Mouse (Mus musculus): Measurements from ENCODE around the gene Ptprd.

The Ptprd gene

DNA sequence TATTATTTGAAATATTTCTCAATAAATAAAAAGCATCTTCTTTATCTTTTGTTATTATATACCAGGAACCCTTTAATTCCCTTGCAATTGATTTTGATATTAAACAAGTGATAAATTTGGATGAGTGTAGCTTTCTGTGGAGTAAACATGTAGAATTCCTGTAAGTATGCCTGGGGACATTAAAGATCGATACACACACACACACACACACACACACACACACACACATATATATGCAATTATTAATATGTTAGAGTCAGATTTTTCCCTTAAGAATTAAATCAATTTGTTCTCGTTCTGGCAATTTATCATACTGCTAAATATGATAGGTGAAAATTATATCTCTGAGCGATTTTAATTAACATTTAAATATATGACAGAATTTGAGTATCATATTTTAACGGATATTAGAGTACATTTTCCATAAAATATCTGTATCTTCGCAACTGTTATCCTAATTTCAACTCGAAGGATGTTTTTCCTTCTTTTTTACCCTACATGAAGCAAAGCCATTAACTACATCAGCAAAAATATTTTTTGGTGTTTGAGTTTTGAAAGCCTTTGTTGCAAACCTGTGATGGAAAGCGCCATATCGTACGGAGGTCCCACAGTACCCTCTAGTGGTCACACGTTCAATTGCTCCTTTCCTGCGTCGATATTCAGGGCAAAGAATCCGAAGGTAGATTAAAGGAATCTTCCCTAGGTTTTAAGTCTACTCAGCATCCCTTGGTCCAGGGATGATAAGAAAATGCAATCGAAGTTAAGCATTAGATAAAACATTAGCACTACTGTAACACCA, 653.2 kb downstream of the Ptprd start:
- peak; percentile 62 for DNase-seq (ENCODE audit: low read depth, low spot score)

DNA sequence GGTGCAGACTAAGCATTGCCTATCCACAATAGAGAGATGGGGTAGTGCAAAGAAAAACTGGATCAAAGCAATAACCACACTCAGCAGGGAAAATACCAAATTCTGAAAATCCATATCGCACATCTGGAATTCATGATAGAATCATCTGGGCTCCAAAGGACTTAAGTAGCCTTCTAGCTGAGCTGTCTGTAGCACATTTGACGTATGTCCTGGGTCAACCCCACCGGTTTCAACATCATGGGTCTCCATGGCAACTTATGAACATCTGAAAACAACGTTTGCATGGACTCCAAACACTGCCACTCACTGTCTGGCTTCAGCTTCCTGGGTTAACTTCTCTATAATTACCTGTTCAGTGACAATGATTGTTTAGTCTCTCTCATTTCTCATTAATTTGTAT, 655.9 kb downstream of the Ptprd start:
- no peak for DNase-seq (ENCODE audit: low read depth, low spot score)

DNA sequence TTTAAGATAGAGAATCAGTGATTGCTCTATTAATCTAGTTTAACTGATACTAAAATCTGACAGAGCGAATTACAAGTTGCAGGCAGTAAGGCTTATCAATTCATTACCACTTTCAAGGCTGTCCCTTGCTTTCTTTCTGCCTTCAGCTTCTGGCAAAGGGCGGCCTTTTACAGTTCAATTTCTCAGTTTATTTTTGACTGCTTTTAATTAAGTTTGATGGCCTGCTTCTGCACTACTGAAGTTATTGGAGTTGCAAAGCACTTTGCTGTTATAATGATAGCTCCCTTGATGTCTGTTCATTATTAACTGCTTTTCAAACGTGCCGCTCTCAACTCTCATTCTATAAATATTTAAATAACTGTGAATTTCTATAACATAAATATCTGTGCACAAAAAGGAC, 673.9 kb downstream of the Ptprd start:
- no peak for DNase-seq (ENCODE audit: low read depth, low spot score)

DNA sequence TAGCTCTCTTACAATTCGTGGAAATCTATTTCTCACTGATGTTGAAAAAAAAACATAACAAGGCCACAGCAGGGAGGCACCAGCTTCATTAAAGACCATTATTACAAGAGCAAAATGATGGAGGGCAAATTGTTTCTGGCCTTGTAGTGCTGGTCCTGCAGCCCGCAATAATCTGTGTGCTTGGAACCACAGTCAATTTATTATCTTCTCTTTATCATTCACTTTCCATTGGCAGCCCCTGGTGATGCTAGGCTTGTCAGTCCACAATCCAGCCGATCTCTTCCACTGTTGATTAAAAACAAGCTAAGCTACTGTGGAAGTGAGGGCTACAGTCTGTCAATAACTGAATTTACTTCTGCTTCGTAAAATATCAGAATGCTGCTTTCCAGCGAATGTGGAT, 674.4 kb downstream of the Ptprd start:
- no peak for DNase-seq (ENCODE audit: low read depth, low spot score)

DNA sequence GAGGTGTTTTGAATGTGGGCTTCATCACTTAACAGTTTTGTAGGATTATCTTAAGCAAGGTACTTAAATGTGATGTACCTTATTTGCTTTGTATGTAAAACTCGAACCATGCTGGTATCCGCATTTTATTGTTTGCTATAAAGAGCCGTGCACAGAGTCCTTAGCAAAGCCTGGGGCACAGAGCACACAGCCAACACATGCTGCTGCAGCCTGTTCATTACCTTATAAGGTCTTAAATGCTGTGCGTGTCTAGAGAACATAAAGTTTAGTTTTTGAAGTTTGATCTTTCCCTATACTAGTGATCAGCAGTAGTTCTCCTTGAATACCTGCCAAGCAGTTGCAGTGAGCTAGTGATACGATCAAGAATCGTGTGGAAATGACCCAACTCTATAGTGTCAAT, 676.2 kb downstream of the Ptprd start:
- DNase-seq (ENCODE audit: low read depth, low spot score), result no peak

DNA sequence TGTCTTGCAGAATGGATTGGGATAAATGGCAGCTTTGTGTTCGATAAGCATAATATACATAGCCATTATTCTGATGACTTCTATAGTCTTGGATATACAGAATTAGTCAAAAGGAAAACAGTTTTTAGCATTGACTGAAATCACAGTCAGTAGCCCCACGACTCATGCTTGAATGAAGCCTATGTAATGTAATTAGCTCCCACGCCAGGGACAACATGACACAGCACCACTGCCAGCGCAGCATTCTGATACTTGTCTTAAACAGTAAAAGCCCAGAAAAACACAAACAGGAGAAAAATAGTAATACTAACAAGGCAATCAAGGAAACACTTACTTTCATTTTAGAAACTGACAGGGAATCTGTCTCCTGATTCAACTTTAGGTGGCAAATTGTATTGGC, 677.2 kb downstream of the Ptprd start:
- no peak for DNase-seq (ENCODE audit: low read depth, low spot score)

DNA sequence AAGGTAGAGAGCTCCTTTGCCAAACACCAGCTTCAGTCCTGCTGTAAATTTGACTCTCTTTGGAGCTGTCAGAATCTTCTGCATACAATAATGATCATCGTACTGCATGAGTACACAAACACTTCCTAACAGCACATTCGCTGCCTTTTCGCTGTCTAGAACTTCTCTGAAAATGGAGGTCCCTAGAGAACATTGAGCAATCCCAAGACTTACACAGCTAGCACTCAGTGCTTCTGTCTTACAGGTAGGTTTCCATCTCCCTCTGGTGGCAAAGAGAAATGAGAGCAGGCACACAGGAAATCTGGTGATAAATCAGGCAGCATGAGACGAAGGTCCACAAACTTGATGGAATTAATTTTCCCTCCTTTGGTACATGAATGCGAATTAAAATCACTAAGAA, 692.6 kb downstream of the Ptprd start:
- peak; percentile 37 for DNase-seq (ENCODE audit: low read depth, low spot score)

DNA sequence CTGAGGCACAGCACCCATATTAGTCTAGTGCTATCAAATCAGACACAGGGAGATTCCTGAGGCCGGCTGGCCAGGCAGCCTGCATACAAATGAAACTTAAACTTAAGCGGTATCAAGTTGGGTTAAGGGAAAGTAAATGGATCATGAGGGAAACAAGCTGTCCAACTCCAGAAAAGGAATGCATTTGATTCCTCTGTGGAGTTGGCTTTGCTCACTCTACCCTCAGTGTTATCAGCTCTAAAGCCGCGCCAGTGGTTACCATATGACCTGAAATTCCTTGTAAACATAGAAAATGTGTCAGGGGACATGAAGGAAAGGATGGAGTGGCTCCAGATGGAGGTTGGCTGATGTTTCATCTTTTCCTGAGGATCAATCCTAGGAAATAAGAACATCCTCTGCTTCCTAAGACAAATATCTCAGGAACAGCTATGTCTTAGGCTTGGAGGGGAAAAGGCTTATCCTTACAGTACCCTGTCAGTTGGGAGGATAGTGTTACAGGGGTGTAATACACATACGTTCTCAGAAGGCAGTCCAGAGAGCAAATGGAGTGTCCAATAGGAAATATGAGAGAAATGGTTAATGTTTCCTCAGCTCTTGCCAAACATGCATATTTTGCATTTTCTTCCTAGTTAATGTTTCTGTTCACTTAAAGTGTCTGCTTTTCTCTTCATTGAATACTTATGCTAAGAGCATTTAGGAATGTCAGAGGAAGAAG, 697.7 kb downstream of the Ptprd start:
- DNase-seq (ENCODE audit: low read depth, low spot score), result no peak

DNA sequence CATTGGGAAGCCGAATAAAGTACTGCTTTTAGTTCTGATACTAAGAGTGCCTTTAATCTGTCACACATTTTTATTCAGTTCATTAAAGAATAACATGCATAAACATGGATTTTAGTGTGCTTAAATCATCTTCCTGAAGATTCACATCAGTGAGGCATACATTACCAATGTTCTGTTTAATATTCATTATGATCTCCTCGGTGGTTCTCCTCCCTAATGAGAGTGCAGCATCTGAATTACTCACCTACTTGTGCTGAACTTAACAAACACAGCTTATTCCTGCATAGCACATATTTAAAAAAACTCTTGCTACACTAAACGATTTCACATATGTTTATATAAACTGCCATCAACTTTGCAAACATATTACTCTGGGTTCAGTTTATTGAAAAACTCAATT, 698.7 kb downstream of the Ptprd start:
- no peak for DNase-seq (ENCODE audit: low read depth, low spot score)

DNA sequence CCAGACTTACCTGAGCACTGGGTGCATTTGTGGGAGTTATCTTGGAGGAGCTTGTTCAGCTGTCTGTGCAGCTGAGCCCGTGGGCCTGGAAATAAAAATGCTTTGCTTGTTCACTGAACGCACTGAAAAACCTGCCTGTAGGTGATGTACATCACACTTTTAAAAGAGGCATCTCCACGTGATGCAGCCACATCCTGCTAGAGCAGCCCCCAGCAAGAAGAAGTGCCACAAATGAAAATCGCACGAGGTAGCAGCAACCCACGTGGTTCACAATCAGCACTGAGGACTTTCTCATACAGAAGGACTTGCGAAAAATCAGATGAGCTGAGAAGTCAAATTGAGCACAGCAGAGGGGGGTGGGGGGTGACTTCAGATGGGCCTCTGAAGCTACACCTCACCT, 757.7 kb downstream of the Ptprd start:
- DNase-seq (ENCODE audit: low read depth, low spot score), result no peak

DNA sequence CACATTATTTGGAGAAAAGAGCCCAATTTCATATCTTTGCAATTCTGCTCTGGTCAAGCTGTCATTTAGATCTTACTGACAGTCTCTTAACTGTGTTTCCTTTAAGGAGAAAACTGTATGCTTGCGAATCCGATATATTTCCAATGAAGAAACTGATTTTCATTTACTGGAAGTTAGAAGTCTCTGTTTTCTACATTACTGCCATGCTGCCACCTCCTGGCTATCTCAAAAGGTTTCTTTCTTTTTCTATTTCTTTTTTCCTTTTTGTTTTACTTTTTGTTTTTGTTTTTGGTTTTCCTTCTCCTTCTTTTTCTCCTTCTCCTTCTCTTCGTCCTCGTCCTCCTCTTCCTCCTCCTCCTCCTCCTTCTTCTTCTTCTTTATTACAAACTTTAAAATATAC, 812.6 kb downstream of the Ptprd start:
- no peak for DNase-seq (ENCODE audit: low read depth, low spot score)

DNA sequence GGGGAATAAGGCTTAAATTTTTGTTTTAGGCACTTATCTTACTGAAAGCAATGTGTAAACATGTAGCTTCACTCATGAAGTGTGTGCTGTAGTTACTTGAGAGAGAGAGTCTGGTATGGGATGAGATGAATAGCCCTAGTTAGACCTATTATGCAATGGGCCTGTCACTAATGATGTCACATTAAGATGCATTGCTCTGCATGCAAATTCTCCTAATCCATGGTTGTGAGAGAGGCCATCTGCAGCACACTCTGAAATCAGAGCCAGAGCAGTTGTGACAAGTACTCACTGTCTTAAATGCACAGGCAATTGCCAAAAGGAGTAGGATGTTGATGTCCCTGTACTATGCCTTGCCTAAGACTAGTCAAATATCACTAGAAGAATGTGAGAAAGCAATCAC, 850.0 kb downstream of the Ptprd start:
- no peak for DNase-seq (ENCODE audit: low read depth, low spot score)

DNA sequence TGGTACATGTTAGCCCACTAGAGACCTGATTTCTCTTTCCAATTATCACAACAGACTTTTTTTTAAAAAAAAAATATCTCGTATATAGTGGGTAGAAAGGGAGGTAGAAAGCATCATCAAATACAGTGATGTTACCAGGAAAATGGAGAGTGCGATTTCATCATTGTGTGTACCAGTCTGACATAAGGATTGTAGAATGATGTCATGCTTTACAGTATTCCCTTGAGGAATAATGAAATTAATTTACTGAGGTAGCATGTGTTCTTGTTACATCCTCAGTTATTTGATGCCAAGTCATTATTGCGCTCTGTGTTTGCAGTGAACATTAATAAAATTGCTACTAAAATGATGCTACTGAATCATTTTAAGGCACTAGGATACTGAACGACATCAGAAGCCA, 884.6 kb downstream of the Ptprd start:
- no peak for DNase-seq (ENCODE audit: low read depth, low spot score)

DNA sequence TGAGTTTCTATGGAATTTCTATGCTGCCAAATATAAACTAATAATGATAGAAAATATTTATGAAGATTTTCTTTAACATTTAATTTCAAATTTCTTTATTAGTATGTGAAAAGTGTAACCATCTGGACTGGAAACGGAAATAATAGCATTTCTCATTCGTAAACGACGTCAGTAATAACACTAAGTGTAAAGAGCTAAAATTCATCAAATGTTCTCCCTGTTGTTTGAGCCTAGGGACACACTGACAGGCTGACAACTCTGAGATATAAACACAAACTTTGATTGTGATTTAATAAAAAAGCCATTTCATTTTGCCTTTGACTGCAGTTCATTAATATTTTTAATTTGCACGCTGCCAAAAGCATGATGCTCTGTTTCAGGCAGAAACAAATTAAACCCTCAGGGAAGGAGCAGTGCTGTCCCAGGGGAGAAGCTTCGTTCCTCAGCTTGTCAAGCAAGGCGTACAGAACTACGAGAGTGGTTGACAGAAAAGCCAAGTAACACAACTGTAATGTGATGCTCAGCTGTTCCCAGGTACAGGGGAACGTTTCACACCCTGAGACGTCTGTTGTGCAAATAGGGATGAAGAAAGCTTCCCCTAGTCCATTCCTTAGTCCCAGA, 894.6 kb downstream of the Ptprd start:
- no peak for DNase-seq (ENCODE audit: low read depth, low spot score)

DNA sequence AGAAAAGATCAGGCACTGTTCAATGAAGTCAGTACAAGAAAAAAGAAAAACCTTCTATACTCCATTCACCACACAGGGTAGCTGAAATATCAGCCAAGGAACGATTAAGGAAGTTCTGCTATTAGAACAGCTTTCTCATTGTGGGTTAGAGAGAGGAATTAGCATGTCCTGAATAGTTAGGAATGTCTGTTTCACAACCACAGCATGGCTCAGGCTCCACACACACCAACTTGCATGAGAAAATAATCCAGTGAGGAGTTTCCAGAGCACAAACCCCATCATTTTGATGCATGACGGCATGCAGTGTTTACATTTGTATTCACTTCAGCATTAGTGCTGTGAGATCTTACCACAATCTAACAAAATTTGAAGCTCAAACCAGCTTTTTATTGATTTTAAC, 895.1 kb downstream of the Ptprd start:
- DNase-seq (ENCODE audit: low read depth, low spot score), result no peak

DNA sequence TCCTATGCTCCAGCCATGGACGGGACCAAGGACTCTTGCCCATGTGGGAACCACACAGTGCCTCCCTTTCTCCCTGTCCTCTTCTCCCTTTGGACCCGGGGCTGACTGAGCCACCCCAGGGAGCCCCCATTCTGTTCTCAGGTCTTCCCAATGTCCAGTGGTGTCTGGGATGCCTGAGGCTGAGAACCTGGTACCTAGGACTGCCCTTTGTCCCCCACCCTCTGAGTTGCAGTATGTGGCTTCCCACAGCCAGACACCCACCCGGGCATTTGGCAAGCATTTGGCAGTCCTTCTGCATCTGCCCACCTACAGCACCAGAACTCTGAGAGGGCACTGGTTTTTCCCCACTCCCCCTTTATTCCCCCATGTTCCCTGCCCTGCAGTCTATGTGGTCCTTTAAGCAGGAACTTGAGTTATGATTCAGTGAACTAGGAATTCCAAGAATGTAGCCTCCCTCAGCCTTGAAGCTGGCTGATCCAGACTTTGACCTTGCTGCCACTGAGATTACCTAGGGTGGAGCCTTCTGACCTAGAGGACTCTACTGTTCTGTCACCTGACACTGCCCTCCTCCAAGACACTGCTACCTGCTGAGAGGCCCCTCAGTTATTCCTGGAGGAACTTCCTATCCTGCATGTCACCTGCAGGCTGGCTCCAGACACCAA, 901.5 kb downstream of the Ptprd start:
- peak; percentile 4 for DNase-seq (ENCODE audit: low read depth, low spot score)

DNA sequence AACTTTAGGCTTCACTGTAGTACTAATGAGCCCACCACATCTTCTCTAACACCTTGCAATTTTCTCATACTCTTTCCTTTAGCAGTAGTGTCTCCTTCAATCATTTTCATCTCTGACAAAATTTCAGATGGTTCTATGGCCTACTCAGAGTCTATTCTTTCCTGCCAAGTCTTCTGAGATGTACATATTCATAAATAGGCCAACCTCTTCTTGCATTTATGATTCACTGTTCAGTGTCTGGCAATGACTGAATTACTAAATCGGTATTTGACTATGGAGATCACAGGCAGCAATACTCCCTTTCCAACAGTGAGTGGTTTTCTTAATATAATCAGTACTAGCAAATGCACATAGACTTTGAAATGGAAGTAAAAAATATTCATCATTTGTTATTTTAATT, 928.3 kb downstream of the Ptprd start:
- no peak for DNase-seq (ENCODE audit: low read depth, low spot score)

DNA sequence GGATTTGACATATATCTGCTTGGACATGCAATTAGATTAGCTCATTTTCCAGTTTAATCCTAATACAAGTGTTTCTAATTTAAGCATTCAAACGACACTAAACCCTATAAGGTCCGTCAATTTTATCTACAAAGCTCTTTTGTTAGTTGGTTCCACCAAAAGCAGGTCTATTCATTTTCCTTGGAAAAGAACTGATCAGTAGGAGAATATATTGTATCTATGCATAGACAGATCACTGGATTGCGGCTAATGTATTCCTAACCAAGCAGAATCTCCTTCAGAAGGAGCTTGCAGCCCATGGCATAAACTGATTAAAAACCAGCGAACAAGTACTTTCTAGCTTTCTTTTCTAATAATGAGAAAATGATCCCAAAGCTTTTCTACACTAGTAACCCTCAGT, 933.8 kb downstream of the Ptprd start:
- DNase-seq (ENCODE audit: low read depth, low spot score), result no peak

DNA sequence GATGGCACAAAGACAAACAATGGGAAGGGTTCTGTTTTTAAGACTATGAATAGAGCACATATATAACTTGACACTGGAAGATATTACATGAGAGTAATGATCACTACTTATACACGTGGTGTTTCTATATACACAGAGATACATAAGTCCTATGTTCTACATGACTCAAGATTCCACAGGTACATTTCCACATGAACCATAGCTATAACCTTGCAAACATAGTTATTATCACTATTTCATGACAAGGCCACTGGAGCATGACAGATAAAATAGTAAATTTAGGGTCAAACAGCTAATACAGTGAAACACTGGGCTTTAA, 951.8 kb downstream of the Ptprd start:
- no peak for DNase-seq (ENCODE audit: low read depth, low spot score)

DNA sequence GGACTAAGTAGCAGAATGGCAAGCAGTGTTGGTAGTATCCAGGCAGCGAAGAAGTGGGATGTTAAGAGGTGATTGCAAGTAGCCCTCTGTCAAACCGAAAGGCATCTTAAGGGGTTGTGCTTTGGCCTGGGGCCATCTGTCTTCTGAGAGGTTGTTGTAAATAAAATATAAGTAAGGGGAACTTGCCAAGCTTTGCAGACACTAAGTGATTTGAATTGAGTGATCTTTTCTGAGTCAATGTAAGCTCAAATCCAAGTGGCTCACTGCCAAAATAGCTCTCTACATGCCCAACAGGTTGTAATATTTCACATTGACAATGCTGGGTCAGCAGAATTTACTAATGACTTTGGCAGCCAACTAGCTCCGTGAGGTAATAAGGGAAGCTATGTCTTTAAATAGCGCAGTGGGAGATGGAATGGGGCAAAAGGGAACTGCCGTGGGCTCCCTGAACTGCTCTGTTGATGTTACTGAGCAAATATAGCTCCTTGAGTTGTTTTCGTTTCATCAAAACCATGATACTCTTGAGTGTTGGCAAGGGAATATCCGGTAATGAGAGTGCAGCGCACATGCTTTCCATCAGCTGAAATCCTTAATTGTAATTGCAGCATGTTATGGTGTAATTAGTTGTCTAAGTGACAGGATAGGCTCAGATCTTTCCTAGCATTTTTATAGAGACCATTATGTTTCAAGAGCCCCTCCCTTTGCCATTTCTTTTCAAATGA, 952.4 kb downstream of the Ptprd start:
- no peak for DNase-seq (ENCODE audit: low read depth, low spot score)

DNA sequence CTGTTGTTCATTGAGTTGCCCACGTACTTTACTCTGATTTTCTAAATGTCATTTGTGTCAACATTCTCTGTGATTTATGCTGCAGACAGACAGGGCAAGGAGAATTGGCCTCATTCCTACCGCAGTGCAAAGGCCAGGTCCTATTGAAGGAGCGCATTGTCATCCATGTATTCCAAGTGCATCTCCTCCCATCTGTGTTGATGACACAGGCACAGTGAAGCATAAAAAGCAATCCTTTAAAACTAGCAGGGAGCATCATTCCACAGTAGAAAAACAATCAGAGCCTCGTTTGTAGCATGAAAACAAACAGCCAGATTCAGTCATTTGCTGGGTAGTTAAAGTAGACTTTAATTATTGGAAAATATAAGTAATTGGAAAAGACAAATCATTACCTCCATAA, 960.6 kb downstream of the Ptprd start:
- no peak for DNase-seq (ENCODE audit: low read depth, low spot score)

DNA sequence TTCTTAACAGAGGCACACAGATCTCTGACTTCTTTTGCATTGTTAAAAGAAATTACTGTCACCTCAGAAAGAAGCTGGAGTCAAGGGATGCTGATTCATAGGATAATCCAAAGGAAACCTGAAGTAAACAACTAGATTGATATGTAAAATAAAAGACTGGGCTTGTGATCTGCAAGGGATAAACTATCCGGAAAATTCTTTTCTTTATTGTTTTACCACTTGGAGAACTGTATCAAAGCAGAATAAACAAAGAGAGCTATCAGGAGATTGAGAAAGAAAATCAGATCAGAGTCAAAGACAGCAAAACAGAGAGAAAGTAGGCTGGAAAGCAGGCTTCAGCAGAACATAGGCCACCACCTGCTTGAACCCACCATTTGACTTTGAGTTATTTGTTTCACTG, 962.0 kb downstream of the Ptprd start:
- no peak for DNase-seq (ENCODE audit: low read depth, low spot score)
